8 mouse cellular contexts compared by ENCODE assay signal in the genomic region with DNA sequence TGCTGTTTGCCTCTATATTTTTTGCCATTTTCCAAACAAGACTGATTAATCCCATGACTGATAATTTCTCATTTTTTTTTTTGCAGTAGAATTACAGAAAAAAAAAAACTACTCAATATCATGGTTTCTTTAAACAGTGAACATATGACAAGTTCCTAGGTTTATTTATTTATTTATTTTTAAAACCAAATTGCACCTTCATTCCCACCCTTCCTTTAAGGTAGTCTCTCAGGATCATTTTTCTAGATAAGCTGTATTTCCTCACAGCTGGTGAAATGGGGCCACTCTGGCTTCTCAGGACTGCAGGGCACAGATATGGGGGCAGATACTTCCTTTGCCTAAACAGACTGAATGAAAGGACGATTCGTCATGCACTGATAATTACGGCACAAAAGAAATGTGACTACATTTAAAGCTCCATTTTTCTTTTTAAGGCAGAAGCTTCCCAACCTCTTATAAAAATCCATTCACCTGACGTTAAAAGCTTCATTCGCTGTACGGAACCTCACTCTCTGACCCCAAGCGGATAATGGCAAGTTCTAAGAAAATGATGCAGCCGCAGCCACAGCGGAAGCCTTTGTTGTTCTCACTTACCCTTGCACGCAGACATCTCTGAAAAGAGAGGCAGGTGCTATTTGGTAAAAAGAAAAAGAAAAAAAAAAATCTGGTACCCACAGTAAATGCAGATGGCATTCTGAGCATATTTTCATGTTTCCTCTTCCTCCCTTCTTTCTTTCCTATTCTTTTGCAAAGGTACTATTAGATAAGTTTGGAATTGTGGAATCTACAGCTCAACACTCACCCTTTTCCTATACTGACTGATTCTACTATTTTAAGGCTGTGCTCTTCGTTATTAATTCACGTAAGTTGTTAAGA.
DNase-seq lines count a peak whose midpoint lies in the region; ATAC-seq and TF ChIP-seq lines count a peak whose summit lies in the region.

No protein-coding gene starts in this region.

- ATAC-seq in megakaryocyte, adult 5-6 weeks (ENCODE audit: poor library complexity, severe bottlenecking), result no peak
- peak; percentile 67 for ATAC-seq in forebrain, embryonic 13.5 days
- ATAC-seq in megakaryocyte progenitor cell, adult 5-6 weeks (replicated peaks; ENCODE audit: poor library complexity), result peak; percentile 84

- no peak for TF ChIP-seq POLR2A in cerebellum, adult 2 months (IDR thresholded peaks at IDR 0.05; ENCODE audit: borderline replicate concordance, insufficient read depth, low read length)

- H3K27ac ChIP-seq in forebrain, embryonic 13.5 days, result peak overlapping the region; percentile 49
- no peak overlapping the region for H3K27ac ChIP-seq in cerebellum, adult 2 months (ENCODE audit: insufficient read depth, low read length)

- H3K27me3 ChIP-seq in megakaryocyte, embryonic 14.5 days (replicated peaks), result no peaks in the 10 kb centered on the region
- H3K27me3 ChIP-seq in forebrain, embryonic 13.5 days, result no peaks in the 10 kb centered on the region
- no peaks in the 10 kb centered on the region for H3K27me3 ChIP-seq in cerebellum, adult 2 months (ENCODE audit: control insufficient read depth, insufficient read depth, low read length)

- H3K4me2 ChIP-seq in forebrain, embryonic 13.5 days, result peak overlapping the region; percentile 47

- peak; percentile 25 for DNase-seq in thymus, postnatal 25 days
- no peak for DNase-seq in left cerebral cortex, adult 9 months (ENCODE audit: low spot score in 2 of 2)
- no peak for DNase-seq in cerebellum, adult 2 months
- DNase-seq in lung, postnatal 25 days (ENCODE audit: low spot score), result no peak

- no peak for TF ChIP-seq CTCF in cerebellum, adult 2 months (IDR thresholded peaks at IDR 0.05; ENCODE audit: borderline replicate concordance, insufficient read depth, low read depth, low read length)

- 10% methylated on average over 12 of the region's 12 CpGs for WGBS in forebrain, embryonic 13.5 days
- WGBS in cerebellum, adult 2 months, result 34% methylated on average over 12 of the region's 12 CpGs

- H3K9ac ChIP-seq in forebrain, embryonic 13.5 days, result peak overlapping the region; percentile 51

- H3K36me3 ChIP-seq in megakaryocyte, embryonic 14.5 days (replicated peaks; ENCODE audit: low read length), result no peaks in the 10 kb centered on the region
- H3K36me3 ChIP-seq in forebrain, embryonic 13.5 days (ENCODE audit: poor library complexity, severe bottlenecking), result no peaks in the 10 kb centered on the region

- peaks cover 11% of the 10 kb centered on the region; the same call in 1 of the 2 replicates for H3K4me1 ChIP-seq in megakaryocyte, embryonic 14.5 days
- peaks cover 16% of the 10 kb centered on the region for H3K4me1 ChIP-seq in forebrain, embryonic 13.5 days
- H3K4me1 ChIP-seq in cerebellum, adult 2 months (ENCODE audit: control insufficient read depth, insufficient read depth, low read length), result no peaks in the 10 kb centered on the region

- peak overlapping the region; percentile 40 for H3K4me3 ChIP-seq in megakaryocyte, embryonic 14.5 days (replicated peaks)
- peak overlapping the region; percentile 14 for H3K4me3 ChIP-seq in forebrain, embryonic 13.5 days
- no peak overlapping the region for H3K4me3 ChIP-seq in cerebellum, adult 2 months (replicated peaks; ENCODE audit: insufficient read depth, low read depth, low read length)

- H3K9me3 ChIP-seq in megakaryocyte, embryonic 14.5 days, result no peaks in the 10 kb centered on the region
- no peaks in the 10 kb centered on the region for H3K9me3 ChIP-seq in forebrain, embryonic 13.5 days (replicated peaks)
